Mouse (Mus musculus): Measurements from ENCODE around the gene Reln.

Gene Reln

DNA sequence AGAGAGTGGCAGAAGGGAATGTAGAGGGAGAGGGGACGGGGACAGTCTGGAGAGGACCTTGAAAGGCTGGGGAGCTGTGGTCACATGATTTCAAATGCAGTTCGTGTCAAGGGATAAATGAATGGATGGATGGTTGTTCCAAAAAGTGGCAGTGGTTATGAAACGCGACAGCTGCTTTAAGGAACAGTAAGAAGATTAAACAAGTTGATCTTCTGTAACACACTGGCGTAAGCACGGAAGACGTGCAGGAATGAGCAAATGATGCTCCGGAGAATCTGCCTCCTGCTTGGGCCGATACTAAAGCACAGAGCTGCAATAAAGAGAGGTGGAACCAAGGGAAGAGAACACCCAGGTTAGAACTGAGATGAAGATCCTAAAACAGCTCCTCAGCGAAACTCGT is 185.7 kb downstream of the Reln start:
- Histone ChIP-seq H3K4me3 (replicated peaks; ENCODE audit: low read length) (no peak overlapping the region), H3K4me1 (replicated peaks; ENCODE audit: low read depth, low read length) (no peaks in the 10 kb centered on the region), H3K27me3 (ENCODE audit: insufficient read depth, low read length) (no peaks in the 10 kb centered on the region), H3K36me3 (ENCODE audit: insufficient read depth, low read length) (no peaks in the 10 kb centered on the region), H3K9me3 (ENCODE audit: low read length) (no peaks in the 10 kb centered on the region)
- no peak for TF ChIP-seq POU5F1 (IDR thresholded peaks at IDR 0.05; ENCODE audit: borderline replicate concordance, low read length)
- no peak for TF ChIP-seq CTCF (conservative IDR thresholded peaks at IDR 0.05; ENCODE audit: low read length)
- no peak for TF ChIP-seq NANOG (IDR thresholded peaks at IDR 0.05; ENCODE audit: borderline replicate concordance, low read length)

DNA sequence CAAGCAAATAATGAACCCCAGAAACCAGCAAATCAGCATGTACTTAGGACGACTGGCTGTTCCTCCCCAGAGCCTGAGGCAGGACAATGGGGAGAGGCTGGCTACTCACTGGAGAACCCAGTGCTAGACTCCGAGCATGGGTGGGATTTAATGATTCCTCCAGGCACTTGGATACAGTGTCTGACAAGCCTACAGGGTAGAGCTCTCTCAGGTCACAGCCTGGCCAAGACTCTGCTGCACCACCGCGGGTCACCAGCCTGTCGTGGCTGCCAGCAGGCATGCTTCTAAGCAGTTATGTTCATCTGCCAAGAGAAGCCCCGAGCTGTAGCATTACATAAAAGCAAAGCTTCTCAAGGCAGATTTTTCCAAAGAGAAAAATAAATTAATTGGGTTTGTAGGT is 190.9 kb downstream of the Reln start:
- no peak for TF ChIP-seq NANOG (IDR thresholded peaks at IDR 0.05; ENCODE audit: borderline replicate concordance, low read length)
- TF ChIP-seq CTCF (conservative IDR thresholded peaks at IDR 0.05; ENCODE audit: low read length): no peak
- TF ChIP-seq POU5F1 (IDR thresholded peaks at IDR 0.05; ENCODE audit: borderline replicate concordance, low read length): no peak
- Histone ChIP-seq H3K4me3 (replicated peaks; ENCODE audit: low read length) (no peak overlapping the region), H3K9me3 (ENCODE audit: low read length) (no peaks in the 10 kb centered on the region), H3K27me3 (ENCODE audit: insufficient read depth, low read length) (no peaks in the 10 kb centered on the region), H3K4me1 (replicated peaks; ENCODE audit: low read depth, low read length) (no peaks in the 10 kb centered on the region), H3K36me3 (ENCODE audit: insufficient read depth, low read length) (no peaks in the 10 kb centered on the region)

DNA sequence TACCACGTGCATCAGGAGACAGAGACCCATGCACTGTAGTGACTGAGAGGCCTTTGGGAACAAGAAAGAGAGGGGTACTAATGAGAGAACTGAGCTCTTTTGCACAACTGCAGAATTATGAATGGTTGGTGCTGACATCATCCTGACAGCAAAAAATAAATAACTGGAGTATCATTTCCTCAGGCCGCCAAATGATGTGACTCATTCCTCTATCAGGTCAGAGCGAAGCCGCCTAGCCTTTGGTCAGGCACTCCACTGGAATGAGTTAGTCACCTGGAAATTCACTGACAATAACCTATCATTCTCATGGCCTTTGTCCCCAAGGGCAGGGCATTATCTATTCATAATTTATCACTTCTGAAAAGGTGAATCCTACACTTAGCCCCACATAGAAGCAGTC is 202.7 kb downstream of the Reln start:
- no peaks in the 10 kb centered on the region for H3K27me3 ChIP-seq (ENCODE audit: insufficient read depth, low read length)

DNA sequence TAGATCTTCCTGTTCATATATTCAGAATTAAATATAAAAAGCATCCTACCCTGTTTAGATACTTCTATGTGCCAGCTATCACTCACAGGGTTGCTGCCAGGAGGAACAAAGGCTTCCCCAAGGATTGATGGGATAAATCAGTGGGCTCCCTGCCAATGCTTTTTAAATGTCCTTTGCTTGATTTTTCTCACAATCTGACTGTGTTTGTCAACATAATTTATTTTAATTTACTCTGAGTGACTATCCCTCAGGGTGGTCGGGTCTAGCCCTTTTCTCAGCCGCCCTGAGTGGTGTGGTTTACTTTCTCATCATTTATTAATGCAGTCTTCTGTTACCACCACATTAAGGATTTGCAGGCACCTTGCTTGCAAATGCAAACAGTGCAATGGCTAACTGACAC is 205.5 kb downstream of the Reln start:
- TF ChIP-seq POU5F1 (IDR thresholded peaks at IDR 0.05; ENCODE audit: borderline replicate concordance, low read length) (no peak), CTCF (conservative IDR thresholded peaks at IDR 0.05; ENCODE audit: low read length) (no peak), NANOG (IDR thresholded peaks at IDR 0.05; ENCODE audit: borderline replicate concordance, low read length) (no peak)
- no peaks in the 10 kb centered on the region for H3K4me1 ChIP-seq (replicated peaks; ENCODE audit: low read depth, low read length)
- H3K36me3 ChIP-seq (ENCODE audit: insufficient read depth, low read length): no peaks in the 10 kb centered on the region
- H3K9me3 ChIP-seq (ENCODE audit: low read length): peaks cover 2% of the 10 kb centered on the region; the same call in 1 of the 2 replicates
- no peaks in the 10 kb centered on the region for H3K27me3 ChIP-seq (ENCODE audit: insufficient read depth, low read length)
- H3K4me3 ChIP-seq (replicated peaks; ENCODE audit: low read length): no peak overlapping the region

More for the DNA sequence above, 202.7 kb downstream of the Reln start:
- H3K9me3 ChIP-seq (ENCODE audit: low read length): peaks cover 2% of the 10 kb centered on the region; the same call in 1 of the 2 replicates
- TF ChIP-seq NANOG (IDR thresholded peaks at IDR 0.05; ENCODE audit: borderline replicate concordance, low read length) (no peak), CTCF (conservative IDR thresholded peaks at IDR 0.05; ENCODE audit: low read length) (no peak), POU5F1 (IDR thresholded peaks at IDR 0.05; ENCODE audit: borderline replicate concordance, low read length) (no peak)
- H3K4me1 ChIP-seq (replicated peaks; ENCODE audit: low read depth, low read length): no peaks in the 10 kb centered on the region
- no peaks in the 10 kb centered on the region for H3K36me3 ChIP-seq (ENCODE audit: insufficient read depth, low read length)
- no peak overlapping the region for H3K4me3 ChIP-seq (replicated peaks; ENCODE audit: low read length)

GRCm38 (mm10) chr5:22134402-22134801 is 210.1 kb downstream of the Reln start:
- Histone ChIP-seq H3K4me1 (replicated peaks; ENCODE audit: low read depth, low read length) (no peaks in the 10 kb centered on the region), H3K36me3 (ENCODE audit: insufficient read depth, low read length) (no peaks in the 10 kb centered on the region), H3K27me3 (ENCODE audit: insufficient read depth, low read length) (no peaks in the 10 kb centered on the region), H3K9me3 (ENCODE audit: low read length) (peaks cover 2% of the 10 kb centered on the region; the same call in 1 of the 2 replicates), H3K4me3 (replicated peaks; ENCODE audit: low read length) (no peak overlapping the region)
- no peak for TF ChIP-seq POU5F1 (IDR thresholded peaks at IDR 0.05; ENCODE audit: borderline replicate concordance, low read length)
- no peak for TF ChIP-seq NANOG (IDR thresholded peaks at IDR 0.05; ENCODE audit: borderline replicate concordance, low read length)
- no peak for TF ChIP-seq CTCF (conservative IDR thresholded peaks at IDR 0.05; ENCODE audit: low read length)

DNA sequence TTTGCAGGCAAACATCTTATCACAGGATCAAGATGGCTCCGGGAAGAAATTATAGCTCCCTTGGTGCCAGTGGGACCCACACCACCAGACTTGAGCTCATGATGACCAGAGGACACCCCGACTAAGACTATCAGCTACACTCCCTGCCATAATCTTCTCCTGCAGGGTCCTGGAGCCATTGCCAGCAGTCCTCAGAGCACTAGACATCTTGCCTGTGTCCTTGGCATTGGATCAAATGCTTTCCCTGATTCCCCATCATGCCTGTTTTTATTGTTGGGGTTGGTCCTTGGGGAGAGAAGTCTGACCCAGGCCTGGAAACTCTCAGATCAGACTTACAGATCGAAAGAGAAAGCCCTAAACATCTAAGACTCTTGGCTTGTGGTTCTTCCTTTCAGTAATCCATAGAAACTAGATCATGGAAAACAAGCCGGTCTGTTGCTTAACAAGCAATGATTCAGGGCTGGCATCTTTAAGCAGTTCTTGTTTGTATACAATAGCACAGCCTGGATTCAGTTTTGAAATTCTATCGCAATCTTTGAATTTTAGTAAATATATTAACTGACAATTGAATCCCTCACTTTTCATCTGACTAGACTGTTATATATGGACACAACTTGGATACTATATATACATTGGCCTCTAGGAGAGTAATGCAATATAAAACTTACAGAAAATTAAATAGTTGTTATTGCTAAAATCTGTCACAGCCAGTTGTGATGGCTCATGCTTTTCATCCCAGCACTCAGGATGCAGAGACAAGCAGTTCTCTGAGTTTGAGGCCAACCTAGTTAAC is 212.6 kb downstream of the Reln start:
- TF ChIP-seq NANOG (IDR thresholded peaks at IDR 0.05; ENCODE audit: borderline replicate concordance, low read length) (no peak), POU5F1 (IDR thresholded peaks at IDR 0.05; ENCODE audit: borderline replicate concordance, low read length) (no peak), CTCF (conservative IDR thresholded peaks at IDR 0.05; ENCODE audit: low read length) (no peak)
- no peaks in the 10 kb centered on the region for H3K36me3 ChIP-seq (ENCODE audit: insufficient read depth, low read length)
- H3K27me3 ChIP-seq (ENCODE audit: insufficient read depth, low read length): no peaks in the 10 kb centered on the region
- H3K4me1 ChIP-seq (replicated peaks; ENCODE audit: low read depth, low read length): no peaks in the 10 kb centered on the region
- H3K4me3 ChIP-seq (replicated peaks; ENCODE audit: low read length): no peak overlapping the region
- H3K9me3 ChIP-seq (ENCODE audit: low read length): no peaks in the 10 kb centered on the region

DNA sequence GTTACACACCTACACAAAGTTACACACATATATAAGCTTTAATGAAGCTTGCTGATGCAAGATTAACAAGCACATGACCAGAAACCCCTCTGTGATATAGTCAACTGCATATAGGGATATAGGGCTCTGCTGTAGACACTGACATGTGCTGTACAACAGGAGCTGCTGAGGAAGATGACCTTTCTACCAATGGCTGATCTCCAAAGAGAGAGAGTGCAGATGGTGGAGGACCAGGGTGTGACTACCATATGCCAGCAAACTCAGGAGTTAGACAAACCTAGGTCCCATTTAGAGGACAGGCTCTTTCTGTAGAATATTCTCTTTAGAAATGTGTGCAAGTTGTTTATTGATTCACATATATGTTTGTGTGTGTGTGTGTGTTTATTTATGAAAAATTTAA is 216.9 kb downstream of the Reln start:
- Histone ChIP-seq H3K27me3 (ENCODE audit: insufficient read depth, low read length) (no peaks in the 10 kb centered on the region), H3K9me3 (ENCODE audit: low read length) (no peaks in the 10 kb centered on the region), H3K4me1 (replicated peaks; ENCODE audit: low read depth, low read length) (no peaks in the 10 kb centered on the region), H3K4me3 (replicated peaks; ENCODE audit: low read length) (no peak overlapping the region), H3K36me3 (ENCODE audit: insufficient read depth, low read length) (no peaks in the 10 kb centered on the region)
- TF ChIP-seq POU5F1 (IDR thresholded peaks at IDR 0.05; ENCODE audit: borderline replicate concordance, low read length) (no peak), CTCF (conservative IDR thresholded peaks at IDR 0.05; ENCODE audit: low read length) (no peak), NANOG (IDR thresholded peaks at IDR 0.05; ENCODE audit: borderline replicate concordance, low read length) (no peak)

GRCm38 (mm10) chr5:22119296-22119695 is 225.2 kb downstream of the Reln start:
- H3K4me1 ChIP-seq (replicated peaks; ENCODE audit: low read depth, low read length): no peaks in the 10 kb centered on the region

More at GRCm38 (mm10) chr5:22119296-22119695, 225.2 kb downstream of the Reln start:
- H3K9me3 ChIP-seq (ENCODE audit: low read length): no peaks in the 10 kb centered on the region
- H3K27me3 ChIP-seq (ENCODE audit: insufficient read depth, low read length): no peaks in the 10 kb centered on the region
- H3K4me3 ChIP-seq (replicated peaks; ENCODE audit: low read length): no peak overlapping the region
- no peak for TF ChIP-seq NANOG (IDR thresholded peaks at IDR 0.05; ENCODE audit: borderline replicate concordance, low read length)
- TF ChIP-seq POU5F1 (IDR thresholded peaks at IDR 0.05; ENCODE audit: borderline replicate concordance, low read length): no peak
- no peak for TF ChIP-seq CTCF (conservative IDR thresholded peaks at IDR 0.05; ENCODE audit: low read length)
- H3K36me3 ChIP-seq (ENCODE audit: insufficient read depth, low read length): no peaks in the 10 kb centered on the region
